ENCODE assay signal across 31 mouse cellular contexts in the genomic region with DNA sequence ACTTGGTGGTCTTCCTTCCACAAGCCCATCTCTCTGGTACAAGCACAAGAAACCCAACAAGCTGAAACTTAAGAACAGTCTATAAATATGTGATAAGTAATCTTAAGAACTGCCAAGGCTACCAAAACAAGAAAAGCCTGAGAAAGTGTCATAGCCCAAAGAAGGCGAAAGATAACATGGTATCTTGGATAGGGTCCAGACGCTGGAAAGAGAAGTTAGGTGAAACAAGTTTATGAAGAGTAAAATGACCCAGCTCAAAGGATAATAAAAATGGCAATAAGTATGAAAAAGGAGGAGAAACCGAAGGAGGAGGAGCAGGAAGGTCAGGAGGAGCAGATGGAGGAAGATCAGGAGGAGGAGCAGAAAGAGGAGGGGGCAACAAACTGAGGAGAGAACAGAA.
"Had no signal": no experiment of that assay in that cellular context is flagged by ENCODE, and none has a peak within 500 bp of the region (broad histone marks: within the 10 kb centered on the region; RNA-seq: fewer than 3 reads in every experiment).

No protein-coding gene starts in this region.

- H3K27ac ChIP-seq: left cerebral cortex, adult 2 months; limb, embryonic 10.5 days; limb, embryonic 12.5 days; limb, embryonic 13.5 days; limb, embryonic 15.5 days; liver, embryonic 12.5 days; liver, embryonic 13.5 days; liver, embryonic 14.5 days; liver, embryonic 15.5 days; lung, embryonic 15.5 days; macrophage; midbrain, embryonic 10.5 days; midbrain, embryonic 12.5 days; midbrain, embryonic 13.5 days; midbrain, embryonic 15.5 days; neural tube, embryonic 12.5 days had no signal

- ATAC-seq: liver, embryonic 12.5 days; liver, postnatal 0 days; lung, postnatal 0 days; midbrain, embryonic 13.5 days; midbrain, embryonic 15.5 days; midbrain, embryonic 16.5 days had no signal

- H3K9ac ChIP-seq: limb, embryonic 12.5 days; limb, embryonic 13.5 days; limb, embryonic 15.5 days; liver, embryonic 12.5 days; liver, embryonic 13.5 days; liver, embryonic 14.5 days; liver, embryonic 15.5 days; liver, postnatal 0 days; lung, embryonic 15.5 days; midbrain, embryonic 12.5 days; midbrain, embryonic 13.5 days; midbrain, embryonic 15.5 days; neural tube, embryonic 12.5 days had no signal

- H3K9me3 ChIP-seq: limb, embryonic 10.5 days; limb, embryonic 12.5 days; limb, embryonic 13.5 days; limb, embryonic 15.5 days; liver, embryonic 12.5 days; liver, embryonic 13.5 days; liver, embryonic 15.5 days; lung, embryonic 15.5 days; megakaryocyte, embryonic 14.5 days; midbrain, embryonic 10.5 days; midbrain, embryonic 12.5 days; midbrain, embryonic 13.5 days; midbrain, embryonic 15.5 days; neural tube, embryonic 12.5 days had no signal

- H3K4me2 ChIP-seq: limb, embryonic 12.5 days; limb, embryonic 13.5 days; limb, embryonic 15.5 days; liver, embryonic 11.5 days; liver, embryonic 12.5 days; liver, embryonic 13.5 days; liver, embryonic 15.5 days; lung, embryonic 15.5 days; midbrain, embryonic 11.5 days; midbrain, embryonic 12.5 days; midbrain, embryonic 13.5 days; midbrain, embryonic 15.5 days; neural tube, embryonic 12.5 days had no signal

- H3K4me3 ChIP-seq: left cerebral cortex, adult 2 months; limb, embryonic 10.5 days; limb, embryonic 12.5 days; limb, embryonic 13.5 days; limb, embryonic 15.5 days; liver, embryonic 12.5 days; liver, embryonic 13.5 days; liver, embryonic 15.5 days; lung, embryonic 15.5 days; megakaryocyte, embryonic 14.5 days; midbrain, embryonic 10.5 days; midbrain, embryonic 12.5 days; midbrain, embryonic 13.5 days; midbrain, embryonic 15.5 days; myocyte; neural tube, embryonic 12.5 days had no signal

- DNase-seq: left cerebral cortex, postnatal 4 days; liver; liver, embryonic 13.5 days; liver, postnatal 0 days; lung, adult 18-20 months; lung, adult 2 months; lung, postnatal 14 days; lung, postnatal 36 days; lung, postnatal 4 days; midbrain, embryonic 14.5 days had no signal

- H3K27me3 ChIP-seq: limb, embryonic 12.5 days; limb, embryonic 13.5 days; limb, embryonic 15.5 days; liver, embryonic 12.5 days; liver, embryonic 13.5 days; liver, embryonic 15.5 days; lung, embryonic 15.5 days; megakaryocyte, embryonic 14.5 days; midbrain, embryonic 12.5 days; midbrain, embryonic 13.5 days; midbrain, embryonic 15.5 days; neural tube, embryonic 12.5 days had no signal

- H3K36me3 ChIP-seq: limb, embryonic 10.5 days; limb, embryonic 12.5 days; limb, embryonic 13.5 days; limb, embryonic 15.5 days; liver, embryonic 12.5 days; liver, embryonic 13.5 days; liver, embryonic 15.5 days; lung, embryonic 15.5 days; midbrain, embryonic 10.5 days; midbrain, embryonic 12.5 days; midbrain, embryonic 13.5 days; midbrain, embryonic 15.5 days; neural tube, embryonic 12.5 days had no signal

- H3K4me1 ChIP-seq: liver, embryonic 12.5 days; liver, embryonic 13.5 days; liver, embryonic 15.5 days; lung, embryonic 15.5 days; megakaryocyte, embryonic 14.5 days; midbrain, embryonic 10.5 days; midbrain, embryonic 12.5 days; midbrain, embryonic 13.5 days; midbrain, embryonic 15.5 days; neural tube, embryonic 12.5 days had no signal
